Mouse (Mus musculus) heart, adult 2 months (tissue): ENCODE data around the gene Sept7.

Experiments used
- CTCF ChIP-seq: fragments of 200-600 bp; IDR thresholded peaks from 2 replicates; pipeline ENCODE4 v1.8.1; 2022; ENCODE audit warnings: antibody characterized with exemption, mild to moderate bottlenecking, moderate library complexity
- EP300 ChIP-seq: fragments of 200-500 bp; IDR thresholded peaks from 2 replicates; pipeline ENCODE4 v1.6.1; 2011; ENCODE audit warnings: low read depth, low read length, control low read depth; ENCODE audit not compliant: insufficient read depth
- POLR2A ChIP-seq: fragments of 200-500 bp; IDR thresholded peaks from 2 replicates; pipeline ENCODE4 v1.6.1; 2011; ENCODE audit warnings: mild to moderate bottlenecking, low read depth, low read length, control low read depth; ENCODE audit not compliant: insufficient read depth

GRCm38 (mm10) chr9:25267133-25267532 lies 14.9 kb downstream of the Sept7 start:
- TF ChIP-seq EP300 (no peak), POLR2A (no peak), CTCF (no peak)
